Mouse (Mus musculus) CH12.LX (cell line): ENCODE results near the gene Grik5. TPM values are rescaled to one million over a fixed set of nuclear protein-coding genes. Genes with fewer than 3 reads are reported as not detected.
A peak's percentile ranks its signal among the peaks of the same experiment; 100 is the strongest.

Source experiments
- DNase-seq: peaks from one replicate; pipeline ENCODE4 v3.0.0-alpha.2; 2013; ENCODE audit errors: extremely low read depth
- H3K27ac ChIP-seq: 2 replicates; pipeline ENCODE4 v1.5.1; 2012; ENCODE audit warnings: low read depth, mild to moderate bottlenecking, control low read depth, moderate library complexity; ENCODE audit not compliant: insufficient read depth
- H3K27me3 ChIP-seq: replicated peaks from 2 replicates; pipeline ENCODE3; 2012; ENCODE audit warnings: inconsistent platforms
- H3K36me3 ChIP-seq, 2 experiments: replicated peaks in 1 of 2; 2 replicates each; pipeline versions ENCODE3 to v1.6.1; 2012; ENCODE audit warnings: inconsistent platforms in 1 of 2, low read length in 1 of 2, mild to moderate bottlenecking in 1 of 2, mixed read lengths in 1 of 2, moderate library complexity in 1 of 2; ENCODE audit not compliant: control insufficient read depth in 1 of 2, insufficient read depth in 1 of 2
- H3K4me1 ChIP-seq, 2 experiments: 2 replicates each; pipeline ENCODE4 v1.6.1; 2012; ENCODE audit warnings: inconsistent platforms in 1 of 2, moderate library complexity in 1 of 2; ENCODE audit not compliant: insufficient read depth in 2 of 2, control insufficient read depth in 1 of 2
- H3K4me2 ChIP-seq: 2 replicates; pipeline ENCODE4 v1.6.1; 2012; ENCODE audit warnings: low read depth, mild to moderate bottlenecking, control low read depth; ENCODE audit not compliant: poor library complexity, insufficient read depth, severe bottlenecking
- H3K4me3 ChIP-seq, 3 experiments: fragments of 150-350 bp in 1 of 3; sonication (generic) in 1 of 3; replicated peaks in 1 of 3; 2 replicates each; pipeline versions ENCODE3 to v1.5.1; 2011 to 2012; ENCODE audit warnings: low read depth in 2 of 3, low read length in 2 of 3, mild to moderate bottlenecking in 2 of 3, moderate library complexity in 2 of 3, control low read depth in 1 of 3, improper control_type of control experiment in 1 of 3, inconsistent platforms in 1 of 3, mixed read lengths in 1 of 3; ENCODE audit not compliant: poor library complexity in 1 of 3
- H3K79me2 ChIP-seq: replicated peaks from 2 replicates; pipeline ENCODE4 v1.6.1; 2012; ENCODE audit warnings: mild to moderate bottlenecking, moderate library complexity; ENCODE audit not compliant: control insufficient read depth, poor library complexity, insufficient read depth, severe bottlenecking; ENCODE audit errors: extremely low read depth
- H3K9ac ChIP-seq: 2 replicates; pipeline ENCODE4 v1.6.1; 2012; ENCODE audit warnings: low read depth, mild to moderate bottlenecking, control low read depth, moderate library complexity; ENCODE audit not compliant: insufficient read depth
- H3K9me3 ChIP-seq: replicated peaks from 2 replicates; pipeline ENCODE3; 2012; ENCODE audit warnings: low read length, inconsistent platforms, mixed read lengths
- CTCF ChIP-seq, 2 experiments: IDR thresholded peaks in 1 of 2; conservative IDR thresholded peaks in 1 of 2; 2 replicates each; pipeline ENCODE4 v1.5.1; 2011 to 2012; ENCODE audit warnings: low read depth in 2 of 2, low read length in 2 of 2, improper control_type of control experiment in 1 of 2, inconsistent platforms in 1 of 2, mild to moderate bottlenecking in 1 of 2, moderate library complexity in 1 of 2
- E2F4 ChIP-seq: IDR thresholded peaks from 2 replicates; pipeline ENCODE4 v1.6.1; 2011; ENCODE audit warnings: low read depth, low read length, improper control_type of control experiment; ENCODE audit not compliant: insufficient replicate concordance
- ELF1 ChIP-seq: IDR thresholded peaks from 2 replicates; pipeline ENCODE4 v1.6.1; 2014; ENCODE audit warnings: low read depth, mild to moderate bottlenecking, inconsistent platforms, low read length, improper control_type of control experiment
- GABPA ChIP-seq: IDR thresholded peaks from 2 replicates; pipeline ENCODE4 v1.6.1; 2012; ENCODE audit warnings: low read depth, low read length, improper control_type of control experiment, inconsistent platforms; ENCODE audit not compliant: insufficient replicate concordance
- IRF4 ChIP-seq: IDR thresholded peaks from 2 replicates; pipeline ENCODE4 v1.6.1; 2014; ENCODE audit warnings: low read depth, mild to moderate bottlenecking, inconsistent platforms, low read length, improper control_type of control experiment
- JUN ChIP-seq: IDR thresholded peaks from 2 replicates; pipeline ENCODE4 v1.6.1; 2011; ENCODE audit warnings: low read depth, mild to moderate bottlenecking, low read length, improper control_type of control experiment, moderate library complexity; ENCODE audit not compliant: insufficient read depth
- KAT2A ChIP-seq: IDR thresholded peaks from 2 replicates; pipeline ENCODE4 v1.6.1; 2012; ENCODE audit warnings: low read length, improper control_type of control experiment, inconsistent platforms; ENCODE audit not compliant: insufficient replicate concordance
- MAX ChIP-seq: IDR thresholded peaks from 2 replicates; pipeline ENCODE4 v1.6.1; 2011; ENCODE audit warnings: low read length, improper control_type of control experiment
- MAZ ChIP-seq: IDR thresholded peaks from 2 replicates; pipeline ENCODE4 v1.6.1; 2012; ENCODE audit warnings: low read depth, mild to moderate bottlenecking, inconsistent platforms, low read length, improper control_type of control experiment, moderate library complexity
- MEF2A ChIP-seq: IDR thresholded peaks from 2 replicates; pipeline ENCODE4 v1.6.1; 2014; ENCODE audit warnings: low read depth, mild to moderate bottlenecking, inconsistent platforms, low read length, improper control_type of control experiment, borderline replicate concordance
- NRF1 ChIP-seq: IDR thresholded peaks from 2 replicates; pipeline ENCODE4 v1.6.1; 2014; ENCODE audit warnings: low read depth, mild to moderate bottlenecking, inconsistent platforms, low read length, improper control_type of control experiment, moderate library complexity
- PAX5 ChIP-seq: IDR thresholded peaks from 2 replicates; pipeline ENCODE4 v1.6.1; 2012; ENCODE audit warnings: low read length, inconsistent platforms, mixed read lengths
- RAD21 ChIP-seq: IDR thresholded peaks from 2 replicates; pipeline ENCODE4 v1.6.1; 2011; ENCODE audit warnings: low read depth, mild to moderate bottlenecking, low read length, improper control_type of control experiment, moderate library complexity
- RCOR1 ChIP-seq: conservative IDR thresholded peaks from 2 replicates; pipeline ENCODE4 v1.6.1; 2012; ENCODE audit warnings: low read depth, mild to moderate bottlenecking, inconsistent platforms, low read length, improper control_type of control experiment
- SIN3A ChIP-seq: IDR thresholded peaks from 2 replicates; pipeline ENCODE4 v1.6.1; 2012; ENCODE audit warnings: low read length, improper control_type of control experiment, inconsistent platforms
- SMC3 ChIP-seq: IDR thresholded peaks from 2 replicates; pipeline ENCODE4 v1.6.1; 2011; ENCODE audit warnings: low read depth, low read length, improper control_type of control experiment
- TBP ChIP-seq: conservative IDR thresholded peaks from 2 replicates; pipeline ENCODE4 v1.6.1; 2011; ENCODE audit warnings: low read depth, low read length, improper control_type of control experiment
- TCF12 ChIP-seq: IDR thresholded peaks from 2 replicates; pipeline ENCODE4 v1.6.1; 2014; ENCODE audit warnings: low read depth, mild to moderate bottlenecking, inconsistent platforms, low read length, improper control_type of control experiment
- UBTF ChIP-seq: IDR thresholded peaks from 2 replicates; pipeline ENCODE4 v1.6.1; 2012; ENCODE audit warnings: low read depth, mild to moderate bottlenecking, inconsistent platforms, low read length, improper control_type of control experiment, moderate library complexity
- USF2 ChIP-seq: conservative IDR thresholded peaks from 2 replicates; pipeline ENCODE4 v1.6.1; 2011; ENCODE audit warnings: low read depth, low read length, improper control_type of control experiment
- ZKSCAN1 ChIP-seq: IDR thresholded peaks from 2 replicates; pipeline ENCODE4 v1.6.1; 2012; ENCODE audit warnings: low read depth, inconsistent platforms, low read length, improper control_type of control experiment, borderline replicate concordance
- ZMIZ1 ChIP-seq: IDR thresholded peaks from 2 replicates; pipeline ENCODE4 v1.6.1; 2012; ENCODE audit warnings: low read depth, mild to moderate bottlenecking, inconsistent platforms, low read length, improper control_type of control experiment
- ZNF384 ChIP-seq: IDR thresholded peaks from 2 replicates; pipeline ENCODE4 v1.6.1; 2012; ENCODE audit warnings: low read depth, low read length, improper control_type of control experiment, inconsistent platforms
- dilution Hi-C: fragments of 300-500 bp; cut with MboI; formaldehyde crosslinking; loops from 2 replicates; pipeline ENCODE4 v1.14.3; 2020; ENCODE audit warnings: low sequenced_read_pairs; ENCODE audit not compliant: extremely low pct_unique_long_range_greater_than_20kb, extremely low pct_ligation_motif_present
- in situ Hi-C: fragments of 300-500 bp; cut with MboI; formaldehyde crosslinking; loops from 3 replicates; pipeline ENCODE4 v1.14.3; 2019; ENCODE audit warnings: low sequenced_read_pairs, low pct_ligation_motif_present, low pct_unique_long_range_greater_than_20kb, mixed read lengths
- polyA plus RNA-seq: library from polyadenylated mRNA; unstranded; fragments of >175 nt; gene quantifications from 2 replicates; pipeline ENCODE4 v1.2.1, GENCODE M21; 2012; ENCODE audit warnings: low read depth; ENCODE audit not compliant: insufficient read length
- total RNA-seq, 2 experiments: library from RNA; depleted of rRNA; stranded (reverse); fragments of 300-350 nt in 1 of 2; fragments of >200 nt in 1 of 2; gene quantifications; 2 replicates each; pipeline ENCODE4 v1.2.3; 2012 to 2014

Grik5 gene
- total and polyA plus RNA-seq, 3 experiments = 1.0 to 2.1 (median 1.5) TPM

- TF ChIP-seq GABPA = peak; percentile 92; the same call in 1 of the 2 replicates
These were observed 99.9 kb downstream of the Grik5 start, which contains the start of gene Rabac1 (continued) for GRCm38 (mm10) chr7:24971972-24972893.

DNA sequence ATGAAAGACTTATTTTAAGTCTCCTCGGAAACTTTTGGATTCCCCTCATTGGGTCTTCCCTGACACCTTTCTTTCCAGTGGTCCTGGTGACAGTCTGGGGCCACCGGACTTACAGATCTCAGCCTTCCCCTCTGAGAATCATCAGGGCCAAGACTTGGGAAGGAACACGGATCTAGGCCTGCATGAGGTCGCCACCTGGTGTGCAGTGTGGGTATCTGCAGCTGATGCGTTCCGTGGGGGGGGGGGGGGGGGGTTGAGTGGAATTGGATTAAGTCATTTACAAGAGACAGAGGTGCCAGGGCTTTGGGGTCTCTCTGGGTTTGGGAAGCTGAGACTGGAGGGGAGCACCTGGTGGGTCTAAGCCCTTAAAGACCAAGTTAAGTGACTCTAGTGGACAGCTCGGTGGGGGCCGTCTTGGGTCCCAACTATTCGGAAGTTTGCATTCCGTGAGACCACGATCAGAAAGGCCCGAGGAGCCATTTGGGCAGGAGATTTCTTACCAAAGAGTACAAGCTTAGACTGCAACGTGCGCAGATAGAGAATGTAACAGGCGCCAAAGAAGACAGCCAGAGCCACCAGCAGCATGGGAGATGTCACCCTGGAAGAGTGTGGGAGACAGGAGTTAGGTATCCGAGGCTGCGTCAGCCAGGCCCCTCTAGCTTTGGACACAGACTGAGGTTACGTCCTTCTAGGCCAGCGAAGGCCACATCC is 100.7 kb downstream of the Grik5 start:
- dilution Hi-C loops = no loop called here
- TF ChIP-seq ZNF384 (no peak), RCOR1 (no peak), E2F4 (no peak), CTCF (conservative IDR thresholded peaks at IDR 0.05 in 1 of 2, IDR thresholded peaks at IDR 0.05 in 1 of 2; ENCODE audit: low read depth in 2 of 2, low read length in 2 of 2) (peak; percentile 23 to 75; a peak in 2 of 4 replicates), SIN3A (no peak), KAT2A (no peak), TCF12 (0 out of 2 replicates have a peak, but pooled peaks have one; percentile 28), UBTF (no peak), SMC3 (peak; percentile 66), RAD21 (peak; percentile 54), GABPA (no peak), ZKSCAN1 (no peak), ELF1 (0 out of 2 replicates have a peak, but pooled peaks have one; percentile 21), IRF4 (0 out of 2 replicates have a peak, but pooled peaks have one; percentile 6), NRF1 (0 out of 2 replicates have a peak, but pooled peaks have one; percentile 15), MAZ (peak; percentile 74; the same call in 1 of the 2 replicates), MAX (no peak), JUN (no peak), ZMIZ1 (no peak), TBP (no peak), USF2 (no peak), MEF2A (no peak), PAX5 (no peak)

More for the DNA sequence above, 100.7 kb downstream of the Grik5 start:
- Histone ChIP-seq H3K4me2 (peak overlapping the region; percentile 76), H3K9me3 (no peaks in the 10 kb centered on the region), H3K36me3 (peaks cover 0 to 17% of the 10 kb centered on the region in 2 experiments), H3K9ac (no peak overlapping the region; the same call in 1 of the 2 replicates), H3K79me2 (no peaks in the 10 kb centered on the region), H3K4me3 (peak overlapping the region; percentile 62 to 87 (median 81)), H3K27ac (no peak overlapping the region), H3K27me3 (peaks cover 16% of the 10 kb centered on the region), H3K4me1 (peaks cover 5 to 27% of the 10 kb centered on the region in 2 experiments; a peak in 3 of 4 replicates)
- in situ Hi-C loops = no loop called here
- DNase-seq = peak; percentile 60
